ENCODE assay signal across 9 mouse cellular contexts in genomic region chr11:59309106-59309805, GRCm38 (mm10). TPM values are rescaled to one million over a fixed set of nuclear protein-coding genes. Genes with fewer than 3 reads are reported as not detected.
DNase-seq lines count a peak whose midpoint lies in the region; ATAC-seq and TF ChIP-seq lines count a peak whose summit lies in the region.
"Had no signal": no experiment of that assay in that cellular context is flagged by ENCODE, and none has a peak within 500 bp of the region (broad histone marks: within the 10 kb centered on the region; RNA-seq: fewer than 3 reads in every experiment).

No protein-coding gene starts in this region.

- H3K4me1 ChIP-seq in heart, embryonic 11.5 days (ENCODE audit: control insufficient read depth, insufficient read depth, low read length): peaks cover 26% of the 10 kb centered on the region
- peaks cover 86% of the 10 kb centered on the region for H3K4me1 ChIP-seq in limb, embryonic 13.5 days

- intact Hi-C loops in left cerebral cortex, adult 2 months (cut with DNase I): loop anchor here (5.0 kb wide), 2 partner anchors 103 to 118 kb away; no protein-coding TSS in a partner anchor

- no peaks in the 10 kb centered on the region for H3K36me3 ChIP-seq in heart, embryonic 11.5 days (ENCODE audit: control insufficient read depth, insufficient read depth, low read length)
- no peaks in the 10 kb centered on the region for H3K36me3 ChIP-seq in limb, embryonic 13.5 days

- H3K4me3 ChIP-seq in left cerebral cortex, adult 2 months: peak overlapping the region; percentile 56
- H3K4me3 ChIP-seq in heart, embryonic 11.5 days (ENCODE audit: low read depth, low read length): no peak overlapping the region
- H3K4me3 ChIP-seq in limb, embryonic 13.5 days: peak overlapping the region; percentile 75

- TF ChIP-seq CTCF in left cerebral cortex, adult 2 months (IDR thresholded peaks at IDR 0.05): no peak

- no peak for DNase-seq in left cerebral cortex, adult 2 months (ENCODE audit: extremely low spot score in 1 of 2, low spot score in 2 of 2)
- DNase-seq in left cerebral cortex, adult 9 months (ENCODE audit: low spot score in 2 of 2): no peak
- peak; percentile 81 for DNase-seq in embryo, embryonic 10 days (ENCODE audit: low spot score)
- DNase-seq in thymus, postnatal 0 days (ENCODE audit: low spot score): no peak
- no peak for DNase-seq in layer of hippocampus, postnatal 36 days
- no peak for DNase-seq in right cerebral cortex, postnatal 4 days

- H3K4me2 ChIP-seq in heart, embryonic 11.5 days: peak overlapping the region; percentile 94
- peak overlapping the region; percentile 89 for H3K4me2 ChIP-seq in limb, embryonic 13.5 days (replicated peaks)

- 0 out of 2 replicates have a peak, but pooled peaks have one; percentile 32 for ATAC-seq in heart, embryonic 11.5 days (replicated peaks; ENCODE audit: insufficient number of reproducible peaks, low FRiP score, low TSS enrichment)
- peak; percentile 62 for ATAC-seq in limb, embryonic 13.5 days (ENCODE audit: low FRiP score, low read depth)

- no peaks in the 10 kb centered on the region for H3K9me3 ChIP-seq in heart, embryonic 11.5 days (replicated peaks; ENCODE audit: control insufficient read depth, low read length)
- H3K9me3 ChIP-seq in limb, embryonic 13.5 days: no peaks in the 10 kb centered on the region

- H3K9ac ChIP-seq in heart, embryonic 11.5 days (ENCODE audit: low read depth, low read length): peak overlapping the region; percentile 4; the same call in 1 of the 2 replicates
- peak overlapping the region; percentile 84 for H3K9ac ChIP-seq in limb, embryonic 13.5 days

- H3K27ac ChIP-seq in left cerebral cortex, adult 2 months: peak overlapping the region; percentile 85
- H3K27ac ChIP-seq in heart, embryonic 11.5 days (ENCODE audit: low read depth, low read length): peak overlapping the region; percentile 54; the same call in 1 of the 2 replicates
- H3K27ac ChIP-seq in limb, embryonic 13.5 days: peak overlapping the region; percentile 65

- 17% methylated on average over 12 of the region's 12 CpGs for WGBS in heart, embryonic 11.5 days (ENCODE audit: insufficient replicate concordance)
- 8% methylated on average over 12 of the region's 12 CpGs for WGBS in limb, embryonic 13.5 days

- H3K27me3 ChIP-seq in heart, embryonic 11.5 days (ENCODE audit: control insufficient read depth, insufficient read depth, low read length): peaks cover 61% of the 10 kb centered on the region
- peaks cover 74% of the 10 kb centered on the region for H3K27me3 ChIP-seq in limb, embryonic 13.5 days

RNA-seq across cellular contexts. Expression of gene Wnt9a, which starts 2.5 kb away (rescaled TPM):
- 10 to 100 TPM; 12.2 to 19.7 TPM for total RNA-seq in left cerebral cortex, adult 2 months (2021)
- 1.3 and 1.6 TPM in 2 replicates for polyA plus RNA-seq in heart, embryonic 11.5 days (2014; fragmentation: Nextera tagmentation; extraction: Ambion mirVana)
- 8.1 and 8.9 TPM in 2 replicates for polyA plus RNA-seq in limb, embryonic 13.5 days (2015; fragmentation: Nextera tagmentation; extraction: Ambion mirVana)
- 1.2 TPM in 2 replicates for polyA plus RNA-seq in thymus, postnatal 0 days (2015; fragmentation: Nextera tagmentation; extraction: Ambion mirVana)
- total RNA-seq in layer of hippocampus, postnatal 36 days (2021): 1 to 10 TPM; 3.1 to 3.6 TPM

RNA-seq across cellular contexts. Expression of gene Wnt3a, which starts 18.7 kb away (rescaled TPM):
- total RNA-seq in left cerebral cortex, adult 2 months (2021): not detected
- not detected in 2 replicates for polyA plus RNA-seq in heart, embryonic 11.5 days (2014; fragmentation: Nextera tagmentation; extraction: Ambion mirVana)
- 2.6 and 3.1 TPM in 2 replicates for polyA plus RNA-seq in limb, embryonic 13.5 days (2015; fragmentation: Nextera tagmentation; extraction: Ambion mirVana)
- polyA plus RNA-seq in thymus, postnatal 0 days (2015; fragmentation: Nextera tagmentation; extraction: Ambion mirVana): 0.13 and 0.20 TPM in 2 replicates
- not detected for total RNA-seq in layer of hippocampus, postnatal 36 days (2021)
- total RNA-seq: left cerebral cortex, postnatal 14 days had no signal
